Mouse (Mus musculus): ENCODE measurements around the gene F2rl2.

GRCm38 (mm10) chr13:95663834-95664233, 32.8 kb upstream of the F2rl2 start:
- TF ChIP-seq POLR2A (IDR thresholded peaks at IDR 0.05; ENCODE audit: borderline replicate concordance, extremely low read depth, insufficient read depth, insufficient read length, poor library complexity, severe bottlenecking) (no peak), CTCF (IDR thresholded peaks at IDR 0.05; ENCODE audit: borderline replicate concordance, extremely low read depth, insufficient read depth, insufficient read length) (no peak)
